Mouse (Mus musculus): ENCODE results near the gene Slc12a5.

- TF ChIP-seq CTCF (IDR thresholded peaks at IDR 0.05; ENCODE audit: low read depth, low read length): no peak
- no peak for TF ChIP-seq POLR2A (IDR thresholded peaks at IDR 0.05; ENCODE audit: insufficient read depth, low read length)
Measured at GRCm38 (mm10) chr2:165043729-165044128, 83.1 kb downstream of the Slc12a5 start.
